Mouse (Mus musculus) MEL (cell line): Measurements from ENCODE around the gene Zfp352.

ENCODE experiments used
- CTCF ChIP-seq, 3 experiments: IDR thresholded peaks in 2 of 3; conservative IDR thresholded peaks in 1 of 3; 2 replicates each; pipeline ENCODE4 v1.5.1; 2011 to 2012; ENCODE audit warnings: low read length in 3 of 3, low read depth in 2 of 3, mild to moderate bottlenecking in 2 of 3, improper control_type of control experiment in 1 of 3, inconsistent platforms in 1 of 3, mixed read lengths in 1 of 3, moderate library complexity in 1 of 3; ENCODE audit not compliant: control insufficient read depth in 1 of 3, insufficient read depth in 1 of 3, poor library complexity in 1 of 3, severe bottlenecking in 1 of 3
- ETS1 ChIP-seq: IDR thresholded peaks from 2 replicates; pipeline ENCODE4 v1.6.1; 2012; ENCODE audit warnings: low read depth, mild to moderate bottlenecking, inconsistent platforms, low read length, improper control_type of control experiment, moderate library complexity
- HCFC1 ChIP-seq: IDR thresholded peaks from 2 replicates; pipeline ENCODE4 v1.6.1; 2012; ENCODE audit warnings: low read depth, mild to moderate bottlenecking, inconsistent platforms, low read length, improper control_type of control experiment, moderate library complexity
- MAZ ChIP-seq: IDR thresholded peaks from 2 replicates; pipeline ENCODE4 v1.6.1; 2012; ENCODE audit warnings: low read depth, mild to moderate bottlenecking, inconsistent platforms, low read length, improper control_type of control experiment
- NRF1 ChIP-seq: IDR thresholded peaks from 2 replicates; pipeline ENCODE4 v1.6.1; 2014; ENCODE audit warnings: low read depth, mild to moderate bottlenecking, inconsistent platforms, low read length, improper control_type of control experiment, moderate library complexity; ENCODE audit not compliant: poor library complexity, insufficient read depth, severe bottlenecking
- POLR2A ChIP-seq, 2 experiments: IDR thresholded peaks; 2 replicates each; pipeline ENCODE4 v1.6.1; 2011 to 2012; ENCODE audit warnings: low read length in 2 of 2, mild to moderate bottlenecking in 2 of 2, control low read depth in 1 of 2, improper control_type of control experiment in 1 of 2, low read depth in 1 of 2, moderate library complexity in 1 of 2; ENCODE audit not compliant: control insufficient read depth in 1 of 2, insufficient read depth in 1 of 2, poor library complexity in 1 of 2
- RAD21 ChIP-seq: IDR thresholded peaks from 2 replicates; pipeline ENCODE4 v1.6.1; 2011; ENCODE audit warnings: mild to moderate bottlenecking, low read depth, low read length, improper control_type of control experiment
- RCOR1 ChIP-seq: IDR thresholded peaks from 2 replicates; pipeline ENCODE4 v1.6.1; 2012; ENCODE audit warnings: low read depth, mild to moderate bottlenecking, inconsistent platforms, low read length, improper control_type of control experiment
- TCF12 ChIP-seq: IDR thresholded peaks from 2 replicates; pipeline ENCODE4 v1.6.1; 2014; ENCODE audit warnings: low read depth, mild to moderate bottlenecking, inconsistent platforms, low read length, improper control_type of control experiment, moderate library complexity
- USF1 ChIP-seq: IDR thresholded peaks from 2 replicates; pipeline ENCODE4 v1.6.1; 2014; ENCODE audit warnings: low read depth, mild to moderate bottlenecking, inconsistent platforms, low read length, improper control_type of control experiment, moderate library complexity
- ZC3H11A ChIP-seq: IDR thresholded peaks from 2 replicates; pipeline ENCODE4 v1.6.1; 2012; ENCODE audit warnings: low read depth, mild to moderate bottlenecking, inconsistent platforms, low read length, improper control_type of control experiment

DNA sequence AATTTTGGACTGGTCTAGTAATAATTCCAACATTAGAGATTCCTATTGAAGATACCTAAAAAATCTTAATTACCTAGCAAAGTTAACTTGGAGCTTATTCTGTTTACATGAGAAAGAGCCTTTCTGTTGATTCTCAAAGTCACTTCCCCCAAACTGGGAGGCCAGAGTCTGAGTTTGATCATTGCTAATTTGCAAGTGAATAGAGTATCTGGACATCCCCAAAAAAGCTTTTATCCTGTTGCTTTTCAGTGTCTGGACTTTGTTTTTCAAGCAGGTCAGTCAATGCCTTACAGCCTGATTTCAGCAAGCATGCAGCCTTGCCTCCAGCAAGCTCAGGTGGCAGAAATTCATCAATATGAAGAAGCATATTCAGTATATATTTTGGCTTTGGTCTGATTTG, 51.2 kb downstream of the Zfp352 start:
- TF ChIP-seq CTCF (IDR thresholded peaks at IDR 0.05 in 2 of 3, conservative IDR thresholded peaks at IDR 0.05 in 1 of 3; ENCODE audit: control insufficient read depth in 1 of 3, insufficient read depth in 1 of 3, low read depth in 2 of 3, low read length in 3 of 3, poor library complexity in 1 of 3, severe bottlenecking in 1 of 3) (no peak), ZC3H11A (no peak), POLR2A (IDR thresholded peaks at IDR 0.05; ENCODE audit: control insufficient read depth in 1 of 2, insufficient read depth in 1 of 2, low read depth in 1 of 2, low read length in 2 of 2, poor library complexity in 1 of 2) (no peak), RCOR1 (no peak), MAZ (no peak), ETS1 (no peak), HCFC1 (no peak), TCF12 (no peak), USF1 (no peak), RAD21 (no peak), NRF1 (no peak)
